Mouse (Mus musculus) heart, adult 2 months (tissue): Measurements from ENCODE around the gene Limd2. TPM values are rescaled to one million over a fixed set of nuclear protein-coding genes. Genes with fewer than 3 reads are reported as not detected.
"Not testable (repeated sequence)": the region's sequence is repeated elsewhere in the genome, so short reads cannot be mapped to it uniquely, and the experiment has no call there.

Source experiments
- DNase-seq, 2 experiments: peaks; one replicate each; pipeline ENCODE4 v3.0.0; 2021
- H3K27ac ChIP-seq: fragments of 200-600 bp; 2 replicates; pipeline ENCODE4 v1.8.1; 2022
- H3K27me3 ChIP-seq: fragments of 200-500 bp; 2 replicates; pipeline ENCODE4 v1.6.1; 2012; ENCODE audit warnings: mild to moderate bottlenecking, low read length, inconsistent platforms, mixed read lengths; ENCODE audit not compliant: control insufficient read depth, insufficient read depth
- H3K36me3 ChIP-seq: fragments of 200-500 bp; 2 replicates; pipeline ENCODE4 v1.6.1; 2012; ENCODE audit warnings: low read length, inconsistent platforms; ENCODE audit not compliant: control insufficient read depth, insufficient read depth
- H3K4me1 ChIP-seq: fragments of 200-500 bp; 2 replicates; pipeline ENCODE4 v1.6.1; 2011; ENCODE audit warnings: low read length; ENCODE audit not compliant: control insufficient read depth, insufficient read depth
- H3K4me3 ChIP-seq: fragments of 200-600 bp; 2 replicates; pipeline ENCODE4 v1.8.1; 2022
- H3K79me2 ChIP-seq: fragments of 200-500 bp; replicated peaks from 2 replicates; pipeline ENCODE4 v1.6.1; 2012; ENCODE audit warnings: mild to moderate bottlenecking, inconsistent platforms, low read length, moderate library complexity, mixed read lengths; ENCODE audit not compliant: control insufficient read depth, insufficient read depth
- H3K9ac ChIP-seq: fragments of 200-500 bp; 2 replicates; pipeline ENCODE4 v1.6.1; 2012; ENCODE audit warnings: low read depth, mild to moderate bottlenecking, control low read depth, inconsistent platforms, low read length, mixed read lengths
- CTCF ChIP-seq: fragments of 200-600 bp; IDR thresholded peaks from 2 replicates; pipeline ENCODE4 v1.8.1; 2022; ENCODE audit warnings: antibody characterized with exemption, mild to moderate bottlenecking, moderate library complexity
- EP300 ChIP-seq: fragments of 200-500 bp; IDR thresholded peaks from 2 replicates; pipeline ENCODE4 v1.6.1; 2011; ENCODE audit warnings: low read depth, low read length, control low read depth; ENCODE audit not compliant: insufficient read depth
- POLR2A ChIP-seq: fragments of 200-500 bp; IDR thresholded peaks from 2 replicates; pipeline ENCODE4 v1.6.1; 2011; ENCODE audit warnings: mild to moderate bottlenecking, low read depth, low read length, control low read depth; ENCODE audit not compliant: insufficient read depth
- WGBS: fragments of 180-500 bp; shearing (Covaris S2); methylation state at CpG from one replicate; pipeline ENCODE4 v1.1.7; 2018; 5-methylcytosine and 5-hydroxymethylcytosine counted together
- intact Hi-C: fragments of 180-260 bp; cut with DNase I; formaldehyde crosslinking; loops from one replicate; pipeline ENCODE4 v1.15.1; 2025
- long read RNA-seq: library from polyadenylated mRNA; stranded (forward); transcript quantifications from one replicate; pipeline ENCODE4 v2.0.0, GENCODE M21; 2021
- polyA plus RNA-seq: library from polyadenylated mRNA; depleted of rRNA; stranded (reverse); fragments of >200 nt; gene quantifications from 2 replicates; pipeline ENCODE4 v1.2.3, GENCODE M21; 2012; rRNA removed
- total RNA-seq, 2 experiments: library from RNA; stranded (reverse); gene quantifications; 2 replicates each; pipeline ENCODE4 v1.2.3; 2021

The Limd2 gene
- total RNA-seq, result 1 to 10 TPM; 3.6 to 4.7 TPM
- polyA plus RNA-seq, result 10.0 and 11.5 TPM in 2 replicates
- long read RNA-seq, partial matches to known transcripts, result 0 of 1 reads
- long read RNA-seq, other reads (novel, unspliced or antisense), result 0 of 1 reads

DNA sequence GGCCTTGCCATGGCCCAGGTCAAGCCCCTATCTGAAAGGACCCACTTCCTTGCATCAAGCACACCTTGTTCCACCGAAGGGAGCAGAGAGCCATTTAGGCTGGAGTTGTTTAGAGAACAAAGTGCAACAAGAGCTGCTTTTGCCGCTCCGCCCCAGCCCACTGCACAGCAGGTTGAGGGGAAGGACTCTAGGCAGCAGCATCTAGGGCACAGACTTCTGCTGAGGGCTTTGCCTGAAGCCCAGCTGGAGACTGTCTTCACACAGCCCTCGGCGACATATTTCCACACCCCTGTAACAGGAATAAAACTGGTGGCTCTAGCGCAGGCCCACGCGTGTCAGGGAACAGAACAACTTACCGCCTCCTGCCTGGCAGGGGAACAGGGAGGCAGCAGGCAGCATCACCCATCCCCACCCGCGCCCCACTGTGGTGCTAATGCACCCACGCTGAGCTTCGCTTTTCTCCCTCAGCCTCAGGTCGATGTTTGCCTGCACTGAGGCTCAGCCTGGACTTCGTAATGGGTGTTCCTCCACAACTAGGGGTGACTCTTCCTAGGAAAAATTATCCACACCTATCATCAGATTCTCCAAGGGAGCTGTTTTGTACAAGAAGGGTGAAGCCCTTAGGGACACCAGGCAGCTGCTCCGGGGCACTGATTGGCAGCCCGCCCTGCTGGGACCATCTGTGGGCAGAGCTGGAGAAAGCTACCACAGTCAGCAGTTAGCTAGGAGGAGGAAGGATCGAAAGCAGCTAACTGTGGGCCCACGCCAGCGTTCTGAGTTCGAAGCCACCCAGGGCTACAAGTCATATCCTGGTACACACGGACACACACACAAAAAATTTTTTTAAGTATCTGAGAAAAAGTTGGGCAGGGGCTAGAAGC lies at the start of gene Limd2, which contains the start of gene Gm10840:
Gene Limd2, minus strand, starts transcription at position 20 of the 881 bp plus-strand sequence.
Gene Gm10840, plus strand, starts transcription at position 10 of the 881 bp plus-strand sequence.
- H3K4me3 ChIP-seq, result peak within 1 kb of the TSS; percentile 75
- TF ChIP-seq EP300 (no peak), POLR2A (no peak), CTCF (no peak)
- intact Hi-C loops, result loop anchor here (1.0 to 2.0 kb wide), 3 partner anchors 25 to 74 kb away; no protein-coding TSS in a partner anchor
- no peaks in the 10 kb centered on the region for H3K36me3 ChIP-seq
- peak within 1 kb of the TSS; percentile 78 for H3K27ac ChIP-seq
- no peaks in the 10 kb centered on the region for H3K79me2 ChIP-seq
- DNase-seq, result peak; percentile 50 to 55
- 60% methylated on average over 22 of the region's 22 CpGs for WGBS
- H3K4me1 ChIP-seq, result peaks cover 7% of the 10 kb centered on the region
- peak within 1 kb of the TSS; percentile 96 for H3K9ac ChIP-seq
- H3K27me3 ChIP-seq, result no peaks in the 10 kb centered on the region

DNA sequence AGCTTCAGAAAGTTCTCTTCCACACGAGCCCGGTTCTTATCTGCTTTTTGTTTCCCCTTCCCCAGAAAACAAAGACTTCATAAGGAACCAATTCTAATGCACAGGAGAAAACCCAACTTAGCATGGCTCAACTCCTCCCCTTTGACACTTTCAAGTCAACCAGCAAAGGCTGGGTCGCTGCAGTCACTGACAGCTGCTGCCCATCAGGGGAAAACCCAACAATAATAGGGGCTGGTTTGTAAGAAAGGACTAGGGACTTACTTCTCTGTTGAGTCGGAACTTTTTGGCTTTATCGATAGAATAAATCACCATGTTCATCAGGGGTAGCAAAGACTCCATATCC lies 41.4 kb upstream of the Limd2 start, which contains the start of gene Strada:
Gene Strada, minus strand, starts transcription at position 46 of the 343 bp plus-strand sequence.
- H3K9ac ChIP-seq, result no peak within 1 kb of the TSS
- no peaks in the 10 kb centered on the region for H3K4me1 ChIP-seq
- intact Hi-C loops, result no loop called here
- 0 out of 2 replicates have a peak, but pooled peaks cover 2% of the 10 kb centered on the region for H3K79me2 ChIP-seq
- H3K27ac ChIP-seq, result no peak within 1 kb of the TSS
- no peak for DNase-seq
- H3K36me3 ChIP-seq, result no peaks in the 10 kb centered on the region
- 49% methylated on average over 5 of the region's 5 CpGs for WGBS
- no peaks in the 10 kb centered on the region for H3K27me3 ChIP-seq
- no peak within 1 kb of the TSS for H3K4me3 ChIP-seq
- TF ChIP-seq CTCF (no peak), EP300 (no peak), POLR2A (no peak)

DNA sequence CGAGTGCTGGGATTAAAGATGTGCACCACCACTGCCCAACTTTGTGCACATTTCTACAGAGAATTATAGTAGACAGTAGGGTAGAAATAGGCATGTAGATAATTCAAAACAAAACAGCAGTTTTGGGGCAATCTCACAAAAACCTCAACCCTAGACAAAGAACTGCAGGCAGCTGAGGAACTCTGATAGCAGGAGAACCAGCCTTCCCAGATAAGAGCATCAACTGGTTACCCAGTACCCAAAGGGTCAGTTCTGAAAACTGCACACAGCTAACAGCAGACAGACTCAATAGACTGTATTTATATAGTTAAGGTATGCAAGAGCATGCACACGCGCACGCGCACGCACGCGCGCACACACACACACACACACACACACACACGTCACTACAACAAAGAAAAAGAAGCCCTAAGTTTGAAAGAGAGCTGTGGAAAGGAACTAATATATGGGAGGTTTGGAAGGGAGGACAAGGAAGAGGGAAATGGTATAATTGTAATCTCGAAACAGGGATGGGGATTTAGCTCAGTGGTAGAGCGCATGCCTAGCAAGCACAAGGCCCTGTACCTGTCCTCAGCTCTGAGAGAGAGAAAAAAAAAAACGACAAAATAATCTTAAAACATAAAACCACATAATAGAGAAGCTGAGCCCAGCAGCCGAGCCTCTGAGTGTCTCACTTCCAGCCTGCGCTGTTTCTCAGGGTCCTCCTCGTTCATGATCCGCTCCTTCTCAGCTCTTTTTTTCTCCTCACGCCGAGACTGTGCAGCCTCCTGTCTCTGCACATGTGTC lies 40.9 kb upstream of the Limd2 start:
- no peak for TF ChIP-seq CTCF
- no peak for TF ChIP-seq POLR2A
- no peak for TF ChIP-seq EP300
- no peak for DNase-seq
- no peaks in the 10 kb centered on the region for H3K36me3 ChIP-seq
- intact Hi-C loops, result no loop called here
- H3K4me3 ChIP-seq, result no peak overlapping the region
- H3K27me3 ChIP-seq, result no peaks in the 10 kb centered on the region
- no peak overlapping the region for H3K9ac ChIP-seq
- H3K79me2 ChIP-seq, result 0 out of 2 replicates have a peak, but pooled peaks cover 2% of the 10 kb centered on the region
- 78% methylated on average over 19 of the region's 19 CpGs for WGBS
- H3K4me1 ChIP-seq, result no peaks in the 10 kb centered on the region
- H3K27ac ChIP-seq, result no peak overlapping the region

DNA sequence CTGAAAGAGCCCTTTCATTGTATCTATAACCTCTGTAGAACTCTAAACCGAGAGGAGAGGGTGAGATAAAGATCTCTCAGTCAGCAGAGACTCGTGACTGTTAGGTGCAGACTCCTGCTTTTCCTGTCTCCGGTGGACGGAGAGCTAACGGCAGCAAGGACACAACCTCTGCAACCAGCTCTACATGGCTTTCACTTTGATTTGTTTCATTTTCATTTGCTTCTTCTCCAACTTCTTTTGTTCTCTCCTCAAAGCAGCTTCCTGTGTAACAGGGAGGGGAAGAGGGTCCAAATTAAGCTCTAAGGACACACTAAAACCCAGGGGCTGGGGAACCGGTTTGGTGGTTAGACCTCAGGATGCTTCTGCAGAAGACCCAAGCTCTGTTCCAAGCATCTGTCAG lies 40.1 kb upstream of the Limd2 start:
- H3K27ac ChIP-seq, result no peak overlapping the region
- 33% methylated on average over 6 of the region's 6 CpGs for WGBS
- intact Hi-C loops, result no loop called here
- no peaks in the 10 kb centered on the region for H3K36me3 ChIP-seq
- DNase-seq, result no peak
- no peak overlapping the region for H3K9ac ChIP-seq
- no peaks in the 10 kb centered on the region for H3K27me3 ChIP-seq
- H3K79me2 ChIP-seq, result 0 out of 2 replicates have a peak, but pooled peaks cover 2% of the 10 kb centered on the region
- H3K4me3 ChIP-seq, result no peak overlapping the region
- TF ChIP-seq CTCF (no peak), POLR2A (no peak), EP300 (no peak)
- H3K4me1 ChIP-seq, result no peaks in the 10 kb centered on the region

DNA sequence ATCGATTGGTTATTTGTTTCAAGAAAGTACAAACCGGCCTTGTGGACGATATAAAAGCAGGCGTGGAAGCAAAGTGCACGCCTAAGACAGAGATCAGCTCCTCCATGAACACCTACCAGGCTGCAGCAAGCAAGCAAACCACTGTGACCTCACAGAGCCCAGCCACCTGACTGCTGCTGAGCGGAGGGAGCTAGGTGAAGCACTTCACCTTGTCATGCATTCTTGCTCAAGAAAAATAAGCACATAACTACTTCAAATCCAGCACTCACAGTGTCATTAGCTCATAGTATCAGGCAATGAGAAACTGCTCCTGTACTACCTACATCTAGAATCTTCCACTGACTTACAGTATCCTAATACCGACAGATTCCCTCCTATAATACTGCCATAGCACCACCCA lies 39.3 kb upstream of the Limd2 start:
- not testable (repeated sequence) for H3K79me2 ChIP-seq, H3K27me3 ChIP-seq, DNase-seq, H3K4me1 ChIP-seq, H3K27ac ChIP-seq, H3K36me3 ChIP-seq, H3K9ac ChIP-seq, H3K4me3 ChIP-seq
- WGBS, result 93% methylated on average over 7 of the region's 7 CpGs
- intact Hi-C loops, result loop anchor here (10.0 kb wide), 1 partner anchor 115 kb away; the partner anchor contains the start of gene Map3k3

DNA sequence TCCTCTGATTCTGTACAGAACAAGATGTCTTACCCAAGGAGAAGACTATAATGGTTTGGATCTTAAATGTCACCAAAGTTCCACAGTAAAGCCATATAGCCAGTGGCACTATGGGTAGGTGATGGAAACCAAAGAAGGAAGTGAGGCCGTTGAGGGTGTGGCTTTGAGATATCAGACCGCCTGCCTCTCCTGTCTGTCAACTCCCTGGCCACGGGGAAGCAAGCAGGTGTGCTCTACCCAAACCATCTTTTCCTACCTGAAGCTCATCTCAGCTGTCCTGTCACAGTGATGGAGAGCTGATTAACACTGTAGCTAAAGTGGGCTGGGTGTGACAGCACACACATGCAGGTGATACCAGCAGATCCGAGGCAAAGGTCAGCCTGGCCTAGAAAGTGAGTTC lies 37.6 kb upstream of the Limd2 start:
- TF ChIP-seq EP300, result no peak
- Histone ChIP-seq H3K27me3 (no peaks in the 10 kb centered on the region), H3K9ac (no peak overlapping the region), H3K27ac (no peak overlapping the region), H3K79me2 (0 out of 2 replicates have a peak, but pooled peaks cover 2% of the 10 kb centered on the region), H3K4me1 (no peaks in the 10 kb centered on the region), H3K36me3 (no peaks in the 10 kb centered on the region), H3K4me3 (no peak overlapping the region)
- intact Hi-C loops, result loop anchor here (10.0 kb wide), 1 partner anchor 113 kb away; the partner anchor contains the start of gene Map3k3
- WGBS, result 71% methylated on average over 4 of the region's 4 CpGs
- no peak for DNase-seq
